Mouse (Mus musculus) thymus, adult 2 months (tissue): Measurements from ENCODE around the gene Dach1.

Experiments
- CTCF ChIP-seq: fragments of 200-500 bp; IDR thresholded peaks from 2 replicates; pipeline ENCODE4 v1.5.1; 2012; ENCODE audit warnings: mild to moderate bottlenecking, control low read depth, low read length, moderate library complexity, borderline replicate concordance; ENCODE audit not compliant: control insufficient read depth, poor library complexity, insufficient read depth; ENCODE audit errors: extremely low read depth
- POLR2A ChIP-seq: fragments of 200-500 bp; IDR thresholded peaks from 2 replicates; pipeline ENCODE4 v1.6.1; 2012; ENCODE audit warnings: mild to moderate bottlenecking, low read length, control low read depth, moderate library complexity; ENCODE audit not compliant: control insufficient read depth, poor library complexity, insufficient read depth; ENCODE audit errors: extremely low read depth

DNA sequence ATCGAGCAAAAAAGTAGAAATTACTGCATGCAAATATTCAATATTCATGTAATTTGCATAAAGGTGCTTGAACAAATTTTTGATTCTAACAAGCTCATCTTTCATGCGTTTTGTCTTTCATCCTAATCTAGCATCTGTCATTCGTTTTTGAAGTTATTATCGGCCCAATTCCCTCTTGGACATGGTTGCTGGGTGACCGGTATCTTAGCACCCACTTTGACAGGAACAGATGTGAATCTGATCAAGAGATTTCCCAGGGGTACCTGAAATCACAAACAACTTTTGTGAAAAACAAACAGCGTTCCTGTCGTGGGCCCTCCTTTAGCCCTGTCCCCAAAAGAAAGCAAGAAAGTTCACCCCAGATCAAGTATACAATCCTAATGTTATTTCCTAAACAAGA is 12.8 kb downstream of the Dach1 start:
- TF ChIP-seq CTCF (no peak), POLR2A (no peak)
